Mouse (Mus musculus) CH12.LX (cell line): ENCODE measurements at regions not wholly inside any gene's neighbourhood (a gene's known extent, or its start where the extent isn't known, plus 50 kb on each side); places are given as distances from the start of the nearest gene placed in this dataset.

Source experiments
- DNase-seq: peaks from one replicate; pipeline ENCODE4 v3.0.0-alpha.2; 2013; ENCODE audit errors: extremely low read depth
- H3K27ac ChIP-seq: 2 replicates; pipeline ENCODE4 v1.5.1; 2012; ENCODE audit warnings: low read depth, mild to moderate bottlenecking, control low read depth, moderate library complexity; ENCODE audit not compliant: insufficient read depth
- H3K27me3 ChIP-seq: replicated peaks from 2 replicates; pipeline ENCODE3; 2012; ENCODE audit warnings: inconsistent platforms
- H3K36me3 ChIP-seq, 2 experiments: replicated peaks in 1 of 2; 2 replicates each; pipeline versions ENCODE3 to v1.6.1; 2012; ENCODE audit warnings: inconsistent platforms in 1 of 2, low read length in 1 of 2, mild to moderate bottlenecking in 1 of 2, mixed read lengths in 1 of 2, moderate library complexity in 1 of 2; ENCODE audit not compliant: control insufficient read depth in 1 of 2, insufficient read depth in 1 of 2
- H3K4me1 ChIP-seq, 2 experiments: 2 replicates each; pipeline ENCODE4 v1.6.1; 2012; ENCODE audit warnings: inconsistent platforms in 1 of 2, moderate library complexity in 1 of 2; ENCODE audit not compliant: insufficient read depth in 2 of 2, control insufficient read depth in 1 of 2
- H3K4me2 ChIP-seq: 2 replicates; pipeline ENCODE4 v1.6.1; 2012; ENCODE audit warnings: low read depth, mild to moderate bottlenecking, control low read depth; ENCODE audit not compliant: poor library complexity, insufficient read depth, severe bottlenecking
- H3K4me3 ChIP-seq, 3 experiments: fragments of 150-350 bp in 1 of 3; sonication (generic) in 1 of 3; replicated peaks in 1 of 3; 2 replicates each; pipeline versions ENCODE3 to v1.5.1; 2011 to 2012; ENCODE audit warnings: low read depth in 2 of 3, low read length in 2 of 3, mild to moderate bottlenecking in 2 of 3, moderate library complexity in 2 of 3, control low read depth in 1 of 3, improper control_type of control experiment in 1 of 3, inconsistent platforms in 1 of 3, mixed read lengths in 1 of 3; ENCODE audit not compliant: poor library complexity in 1 of 3
- H3K79me2 ChIP-seq: replicated peaks from 2 replicates; pipeline ENCODE4 v1.6.1; 2012; ENCODE audit warnings: mild to moderate bottlenecking, moderate library complexity; ENCODE audit not compliant: control insufficient read depth, poor library complexity, insufficient read depth, severe bottlenecking; ENCODE audit errors: extremely low read depth
- H3K9ac ChIP-seq: 2 replicates; pipeline ENCODE4 v1.6.1; 2012; ENCODE audit warnings: low read depth, mild to moderate bottlenecking, control low read depth, moderate library complexity; ENCODE audit not compliant: insufficient read depth
- H3K9me3 ChIP-seq: replicated peaks from 2 replicates; pipeline ENCODE3; 2012; ENCODE audit warnings: low read length, inconsistent platforms, mixed read lengths
- CHD1 ChIP-seq: IDR thresholded peaks from 2 replicates; pipeline ENCODE4 v1.6.1; 2012; ENCODE audit warnings: low read depth, low read length, improper control_type of control experiment, inconsistent platforms
- ELF1 ChIP-seq: IDR thresholded peaks from 2 replicates; pipeline ENCODE4 v1.6.1; 2014; ENCODE audit warnings: low read depth, mild to moderate bottlenecking, inconsistent platforms, low read length, improper control_type of control experiment
- ETS1 ChIP-seq: conservative IDR thresholded peaks from 2 replicates; pipeline ENCODE4 v1.6.1; 2012; ENCODE audit warnings: low read depth, mild to moderate bottlenecking, inconsistent platforms, low read length, improper control_type of control experiment, moderate library complexity
- GABPA ChIP-seq: IDR thresholded peaks from 2 replicates; pipeline ENCODE4 v1.6.1; 2012; ENCODE audit warnings: low read depth, low read length, improper control_type of control experiment, inconsistent platforms; ENCODE audit not compliant: insufficient replicate concordance
- JUND ChIP-seq: conservative IDR thresholded peaks from 2 replicates; pipeline ENCODE4 v1.6.1; 2011; ENCODE audit warnings: low read depth, low read length, improper control_type of control experiment
- KAT2A ChIP-seq: IDR thresholded peaks from 2 replicates; pipeline ENCODE4 v1.6.1; 2012; ENCODE audit warnings: low read length, improper control_type of control experiment, inconsistent platforms; ENCODE audit not compliant: insufficient replicate concordance
- MAX ChIP-seq: IDR thresholded peaks from 2 replicates; pipeline ENCODE4 v1.6.1; 2011; ENCODE audit warnings: low read length, improper control_type of control experiment
- MAZ ChIP-seq: IDR thresholded peaks from 2 replicates; pipeline ENCODE4 v1.6.1; 2012; ENCODE audit warnings: low read depth, mild to moderate bottlenecking, inconsistent platforms, low read length, improper control_type of control experiment, moderate library complexity
- MEF2A ChIP-seq: IDR thresholded peaks from 2 replicates; pipeline ENCODE4 v1.6.1; 2014; ENCODE audit warnings: low read depth, mild to moderate bottlenecking, inconsistent platforms, low read length, improper control_type of control experiment, borderline replicate concordance
- MXI1 ChIP-seq: IDR thresholded peaks from 2 replicates; pipeline ENCODE4 v1.6.1; 2011; ENCODE audit warnings: mild to moderate bottlenecking, low read depth, low read length, improper control_type of control experiment
- NELFE ChIP-seq: IDR thresholded peaks from 2 replicates; pipeline ENCODE4 v1.6.1; 2011; ENCODE audit warnings: low read depth, low read length, improper control_type of control experiment
- PAX5 ChIP-seq: IDR thresholded peaks from 2 replicates; pipeline ENCODE4 v1.6.1; 2012; ENCODE audit warnings: low read length, inconsistent platforms, mixed read lengths
- POLR2AphosphoS2 ChIP-seq: IDR thresholded peaks from 2 replicates; pipeline ENCODE4 v1.6.1; 2011; ENCODE audit warnings: low read depth, low read length, improper control_type of control experiment
- RAD21 ChIP-seq: IDR thresholded peaks from 2 replicates; pipeline ENCODE4 v1.6.1; 2011; ENCODE audit warnings: low read depth, mild to moderate bottlenecking, low read length, improper control_type of control experiment, moderate library complexity
- RCOR1 ChIP-seq: conservative IDR thresholded peaks from 2 replicates; pipeline ENCODE4 v1.6.1; 2012; ENCODE audit warnings: low read depth, mild to moderate bottlenecking, inconsistent platforms, low read length, improper control_type of control experiment
- SIN3A ChIP-seq: IDR thresholded peaks from 2 replicates; pipeline ENCODE4 v1.6.1; 2012; ENCODE audit warnings: low read length, improper control_type of control experiment, inconsistent platforms
- TBP ChIP-seq: conservative IDR thresholded peaks from 2 replicates; pipeline ENCODE4 v1.6.1; 2011; ENCODE audit warnings: low read depth, low read length, improper control_type of control experiment
- UBTF ChIP-seq: IDR thresholded peaks from 2 replicates; pipeline ENCODE4 v1.6.1; 2012; ENCODE audit warnings: low read depth, mild to moderate bottlenecking, inconsistent platforms, low read length, improper control_type of control experiment, moderate library complexity
- USF1 ChIP-seq: IDR thresholded peaks from 2 replicates; pipeline ENCODE4 v1.6.1; 2014; ENCODE audit warnings: low read depth, mild to moderate bottlenecking, inconsistent platforms, low read length, improper control_type of control experiment
- USF2 ChIP-seq: conservative IDR thresholded peaks from 2 replicates; pipeline ENCODE4 v1.6.1; 2011; ENCODE audit warnings: low read depth, low read length, improper control_type of control experiment
- ZKSCAN1 ChIP-seq: IDR thresholded peaks from 2 replicates; pipeline ENCODE4 v1.6.1; 2012; ENCODE audit warnings: low read depth, inconsistent platforms, low read length, improper control_type of control experiment, borderline replicate concordance
- ZMIZ1 ChIP-seq: IDR thresholded peaks from 2 replicates; pipeline ENCODE4 v1.6.1; 2012; ENCODE audit warnings: low read depth, mild to moderate bottlenecking, inconsistent platforms, low read length, improper control_type of control experiment
- ZNF384 ChIP-seq: IDR thresholded peaks from 2 replicates; pipeline ENCODE4 v1.6.1; 2012; ENCODE audit warnings: low read depth, low read length, improper control_type of control experiment, inconsistent platforms
- dilution Hi-C: fragments of 300-500 bp; cut with MboI; formaldehyde crosslinking; loops from 2 replicates; pipeline ENCODE4 v1.14.3; 2020; ENCODE audit warnings: low sequenced_read_pairs; ENCODE audit not compliant: extremely low pct_unique_long_range_greater_than_20kb, extremely low pct_ligation_motif_present
- in situ Hi-C: fragments of 300-500 bp; cut with MboI; formaldehyde crosslinking; loops from 3 replicates; pipeline ENCODE4 v1.14.3; 2019; ENCODE audit warnings: low sequenced_read_pairs, low pct_ligation_motif_present, low pct_unique_long_range_greater_than_20kb, mixed read lengths

GRCm38 (mm10) chr2:48499396-48499795 lies 314.5 kb upstream of the Acvr2a start:
- Histone ChIP-seq H3K4me1 (peaks cover 0 to 3% of the 10 kb centered on the region in 2 experiments; a peak in 1 of 4 replicates), H3K36me3 (no peaks in the 10 kb centered on the region), H3K9me3 (no peaks in the 10 kb centered on the region), H3K4me3 (no peak overlapping the region), H3K79me2 (no peaks in the 10 kb centered on the region), H3K27ac (no peak overlapping the region), H3K4me2 (no peak overlapping the region), H3K9ac (no peak overlapping the region), H3K27me3 (no peaks in the 10 kb centered on the region)
- no peak for TF ChIP-seq POLR2AphosphoS2
- no peak for TF ChIP-seq ETS1
- no peak for TF ChIP-seq GABPA
- no peak for TF ChIP-seq ZNF384
- no peak for TF ChIP-seq MEF2A
- no peak for TF ChIP-seq RAD21
- TF ChIP-seq RCOR1, result no peak
- no peak for TF ChIP-seq ZMIZ1
- TF ChIP-seq SIN3A, result no peak
- no peak for TF ChIP-seq USF2
- no peak for TF ChIP-seq ELF1
- TF ChIP-seq TBP, result no peak
- no peak for TF ChIP-seq UBTF
- TF ChIP-seq JUND, result no peak
- no peak for TF ChIP-seq CHD1
- TF ChIP-seq USF1, result no peak
- dilution Hi-C loops, result no loop called here
- DNase-seq, result no peak
- in situ Hi-C loops, result no loop called here

GRCm38 (mm10) chr2:48501387-48501786 lies 312.5 kb upstream of the Acvr2a start:
- no peak overlapping the region for H3K27ac ChIP-seq
- no peak overlapping the region for H3K4me2 ChIP-seq
- no peaks in the 10 kb centered on the region for H3K4me1 ChIP-seq
- no peaks in the 10 kb centered on the region for H3K79me2 ChIP-seq
- H3K9ac ChIP-seq, result no peak overlapping the region
- H3K4me3 ChIP-seq, result no peak overlapping the region
- no peaks in the 10 kb centered on the region for H3K36me3 ChIP-seq
- DNase-seq, result no peak
- H3K9me3 ChIP-seq, result no peaks in the 10 kb centered on the region
- in situ Hi-C loops, result no loop called here
- H3K27me3 ChIP-seq, result no peaks in the 10 kb centered on the region
- TF ChIP-seq NELFE (no peak), MEF2A (no peak), KAT2A (no peak), RAD21 (no peak), MAX (no peak), USF1 (no peak), USF2 (no peak), MXI1 (no peak), PAX5 (no peak), MAZ (no peak), UBTF (no peak), ETS1 (no peak), ZNF384 (no peak), ZKSCAN1 (no peak), TBP (no peak), ZMIZ1 (no peak)
- dilution Hi-C loops, result no loop called here
